Mouse (Mus musculus): ENCODE results near the gene Sugct. TPM values are rescaled to one million over a fixed set of nuclear protein-coding genes. Genes with fewer than 3 reads are reported as not detected.

Sugct gene
- polyA plus RNA-seq, 1 experiment from 2014 or later: 3.7 TPM

DNA sequence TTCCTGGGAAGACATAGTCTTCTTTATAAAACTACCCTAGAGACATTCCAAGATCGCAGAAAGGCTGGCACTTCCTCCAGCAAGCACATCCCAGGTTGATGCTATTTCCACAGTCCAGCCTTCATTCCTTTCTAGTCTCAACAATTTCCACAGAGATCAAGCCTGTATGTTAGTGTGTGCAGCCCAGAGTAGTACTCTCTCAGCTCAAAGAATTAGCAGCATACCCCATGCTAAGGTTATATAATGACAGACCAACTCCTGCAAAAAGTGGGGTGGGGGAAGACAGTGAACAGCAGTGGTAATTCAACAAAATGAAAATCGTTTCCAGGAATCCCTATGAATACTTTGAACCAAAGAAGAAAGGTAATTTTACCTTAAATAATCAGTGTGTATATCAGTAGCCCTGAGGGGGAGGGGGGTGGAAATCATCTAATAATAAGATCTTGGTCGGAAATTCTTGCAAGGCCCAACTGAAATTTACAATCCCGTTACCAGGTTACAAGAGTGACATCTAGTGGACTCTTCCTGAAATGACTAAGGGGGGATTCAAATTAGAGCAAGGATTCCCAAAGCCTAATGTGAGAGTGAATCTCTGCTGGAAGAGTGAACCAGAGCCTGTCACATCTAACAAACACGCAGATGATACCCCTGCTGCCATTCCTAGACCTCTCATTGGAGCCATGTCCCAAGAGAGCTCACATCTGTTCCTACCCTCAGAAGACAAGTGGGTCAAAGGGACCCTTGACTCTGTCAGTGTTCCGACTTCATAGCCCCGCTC lies 263.0 kb downstream of the Sugct start:
- 45% methylated on average over 7 of the region's 7 CpGs for WGBS
- no peak overlapping the region for H3K4me2 ChIP-seq (ENCODE audit: low read length)
- H3K4me1 ChIP-seq (replicated peaks; ENCODE audit: control insufficient read depth, insufficient read depth, low read length): no peaks in the 10 kb centered on the region
- no peak overlapping the region for H3K9ac ChIP-seq (ENCODE audit: low read length)
- no peaks in the 10 kb centered on the region for H3K36me3 ChIP-seq (ENCODE audit: control insufficient read depth, insufficient read depth, low read length)
- DNase-seq (ENCODE audit: low spot score): peak; percentile 58
- H3K27me3 ChIP-seq (replicated peaks; ENCODE audit: control insufficient read depth, insufficient read depth, low read length): no peaks in the 10 kb centered on the region
- no peak overlapping the region for H3K27ac ChIP-seq (ENCODE audit: low read depth)
- H3K4me3 ChIP-seq (ENCODE audit: low read depth, low read length): no peak overlapping the region
- no peaks in the 10 kb centered on the region for H3K9me3 ChIP-seq (ENCODE audit: control insufficient read depth, low read length)
- ATAC-seq (replicated peaks; ENCODE audit: low FRiP score, low TSS enrichment, low read depth): 0 out of 2 replicates have a peak, but pooled peaks have one; percentile 36

DNA sequence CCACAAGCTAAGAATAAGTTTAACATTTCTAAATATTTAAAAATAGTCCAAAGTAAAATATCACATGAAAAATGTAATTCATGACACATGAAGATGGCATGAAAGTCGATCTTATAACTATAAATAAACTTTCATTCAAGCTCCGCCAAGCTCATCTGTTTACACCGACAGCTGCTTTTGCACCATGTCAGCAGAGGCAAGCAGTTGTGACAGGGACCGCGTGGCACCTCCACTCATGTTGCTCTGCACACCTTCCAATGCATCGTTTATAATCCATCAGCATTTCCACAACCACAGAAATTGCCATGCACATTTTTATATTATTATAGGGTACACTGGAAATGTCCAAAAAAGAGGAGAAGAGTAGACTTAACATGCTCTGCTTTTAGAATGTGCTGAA lies 273.5 kb downstream of the Sugct start:
- no peaks in the 10 kb centered on the region for H3K4me1 ChIP-seq (replicated peaks; ENCODE audit: control insufficient read depth, insufficient read depth, low read length)
- H3K36me3 ChIP-seq (ENCODE audit: control insufficient read depth, insufficient read depth, low read length): no peaks in the 10 kb centered on the region
- no peak for DNase-seq (ENCODE audit: low spot score)
- no peak overlapping the region for H3K27ac ChIP-seq (ENCODE audit: low read depth)
- 0 out of 2 replicates have a peak, but pooled peaks cover 4% of the 10 kb centered on the region for H3K9me3 ChIP-seq (ENCODE audit: control insufficient read depth, low read length)
- H3K9ac ChIP-seq (ENCODE audit: low read length): no peak overlapping the region
- ATAC-seq (replicated peaks; ENCODE audit: low FRiP score, low TSS enrichment, low read depth): no peak
- H3K4me3 ChIP-seq (ENCODE audit: low read depth, low read length): no peak overlapping the region
- no peak overlapping the region for H3K4me2 ChIP-seq (ENCODE audit: low read length)
- 75% methylated on average over 6 of the region's 6 CpGs for WGBS
- no peaks in the 10 kb centered on the region for H3K27me3 ChIP-seq (replicated peaks; ENCODE audit: control insufficient read depth, insufficient read depth, low read length)

DNA sequence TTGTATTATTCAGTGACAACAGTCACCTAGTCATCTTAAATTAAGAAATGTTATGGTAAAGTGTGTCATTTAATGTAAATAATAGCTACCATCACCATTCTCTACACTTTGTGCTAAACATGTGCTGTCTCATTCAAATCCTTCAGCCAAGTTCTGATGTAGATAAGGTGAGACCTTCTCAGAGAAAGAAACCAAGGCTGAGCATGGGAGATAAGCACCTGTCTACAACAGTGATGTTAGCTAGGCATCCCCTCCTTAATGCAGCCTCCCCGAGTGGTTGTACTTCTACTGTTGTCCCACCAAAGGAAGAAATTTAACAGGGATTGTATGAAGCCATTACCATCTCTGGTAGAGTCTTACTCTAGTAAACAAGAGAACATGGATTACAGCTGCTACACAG lies 274.8 kb downstream of the Sugct start:
- Histone ChIP-seq H3K36me3 (ENCODE audit: control insufficient read depth, insufficient read depth, low read length) (no peaks in the 10 kb centered on the region), H3K27ac (ENCODE audit: low read depth) (no peak overlapping the region), H3K4me2 (ENCODE audit: low read length) (no peak overlapping the region), H3K9me3 (ENCODE audit: control insufficient read depth, low read length) (0 out of 2 replicates have a peak, but pooled peaks cover 5% of the 10 kb centered on the region), H3K4me3 (ENCODE audit: low read depth, low read length) (no peak overlapping the region), H3K4me1 (replicated peaks; ENCODE audit: control insufficient read depth, insufficient read depth, low read length) (no peaks in the 10 kb centered on the region), H3K27me3 (replicated peaks; ENCODE audit: control insufficient read depth, insufficient read depth, low read length) (no peaks in the 10 kb centered on the region), H3K9ac (ENCODE audit: low read length) (no peak overlapping the region)
- 77% methylated on average over 1 of the region's 1 CpGs for WGBS
- ATAC-seq (replicated peaks; ENCODE audit: low FRiP score, low TSS enrichment, low read depth): no peak
- DNase-seq (ENCODE audit: low spot score): no peak

DNA sequence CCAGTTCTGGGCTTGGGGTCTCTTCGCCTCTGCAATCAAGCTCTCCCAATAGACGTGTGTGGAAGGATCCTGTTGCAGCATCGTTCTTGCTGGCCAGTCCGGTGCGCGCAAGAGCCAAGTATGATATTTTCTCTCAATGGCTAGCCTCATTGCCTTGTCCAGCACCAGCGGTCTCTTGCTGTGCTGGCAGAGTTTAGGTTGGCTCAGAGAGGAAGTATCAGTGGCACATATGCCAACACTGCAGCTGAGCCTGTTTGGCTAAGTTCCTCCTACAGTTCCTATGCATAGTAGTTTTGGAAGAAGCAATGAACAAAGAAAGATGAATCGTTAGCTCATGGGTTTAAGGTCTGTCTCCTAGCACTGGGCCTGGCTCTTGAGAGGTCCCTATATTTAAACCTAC lies 352.5 kb downstream of the Sugct start:
- 91% methylated on average over 8 of the region's 8 CpGs for WGBS
- no peak overlapping the region for H3K4me3 ChIP-seq (ENCODE audit: low read depth, low read length)
- ATAC-seq (replicated peaks; ENCODE audit: low FRiP score, low TSS enrichment, low read depth): no peak

DNA sequence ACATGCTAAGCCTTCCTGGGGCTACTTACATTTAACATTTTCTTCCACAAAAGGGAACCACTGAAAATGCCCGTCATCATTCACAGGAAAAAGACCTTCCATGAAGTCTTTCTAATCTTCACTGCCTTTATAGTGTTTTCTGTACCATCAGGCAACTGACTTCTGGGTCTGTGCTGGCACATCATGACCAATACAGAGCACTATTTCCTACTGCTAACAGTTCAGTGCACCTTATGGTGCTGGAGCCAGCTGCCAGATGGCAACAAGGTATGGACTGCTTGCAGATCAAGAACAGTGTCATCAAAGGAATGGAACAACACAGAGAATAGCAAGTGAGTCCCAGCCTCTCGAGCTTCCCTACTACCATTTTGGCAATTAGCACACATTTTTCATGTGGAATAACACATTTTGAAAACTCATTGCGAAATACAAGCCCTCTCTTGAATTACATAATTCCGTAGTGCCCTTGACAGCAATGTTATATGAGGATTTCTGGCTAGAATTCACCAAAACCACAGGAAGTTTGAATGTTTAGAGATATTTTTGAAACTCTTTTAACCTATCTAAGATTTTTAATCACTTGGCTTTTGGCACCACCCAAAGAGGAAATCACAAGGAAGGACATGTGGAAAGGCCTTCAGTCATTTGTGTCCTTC lies 359.3 kb downstream of the Sugct start:
- 81% methylated on average over 4 of the region's 4 CpGs for WGBS
- no peaks in the 10 kb centered on the region for H3K27me3 ChIP-seq (replicated peaks; ENCODE audit: control insufficient read depth, insufficient read depth, low read length)
- DNase-seq (ENCODE audit: low spot score) (no peak), ATAC-seq (replicated peaks; ENCODE audit: low FRiP score, low TSS enrichment, low read depth) (no peak)
- no peak overlapping the region for H3K9ac ChIP-seq (ENCODE audit: low read length)
- H3K27ac ChIP-seq (ENCODE audit: low read depth): no peak overlapping the region
- H3K4me3 ChIP-seq (ENCODE audit: low read depth, low read length): no peak overlapping the region
- no peaks in the 10 kb centered on the region for H3K9me3 ChIP-seq (ENCODE audit: control insufficient read depth, low read length)
- no peaks in the 10 kb centered on the region for H3K4me1 ChIP-seq (replicated peaks; ENCODE audit: control insufficient read depth, insufficient read depth, low read length)
- H3K4me2 ChIP-seq (ENCODE audit: low read length): no peak overlapping the region
- no peaks in the 10 kb centered on the region for H3K36me3 ChIP-seq (ENCODE audit: control insufficient read depth, insufficient read depth, low read length)

More for the DNA sequence above, 352.5 kb downstream of the Sugct start:
- Histone ChIP-seq H3K9me3 (ENCODE audit: control insufficient read depth, low read length) (no peaks in the 10 kb centered on the region), H3K4me1 (replicated peaks; ENCODE audit: control insufficient read depth, insufficient read depth, low read length) (no peaks in the 10 kb centered on the region), H3K36me3 (ENCODE audit: control insufficient read depth, insufficient read depth, low read length) (no peaks in the 10 kb centered on the region), H3K4me2 (ENCODE audit: low read length) (no peak overlapping the region), H3K27me3 (replicated peaks; ENCODE audit: control insufficient read depth, insufficient read depth, low read length) (no peaks in the 10 kb centered on the region), H3K27ac (ENCODE audit: low read depth) (no peak overlapping the region), H3K9ac (ENCODE audit: low read length) (no peak overlapping the region)
- DNase-seq (ENCODE audit: low spot score): no peak

DNA sequence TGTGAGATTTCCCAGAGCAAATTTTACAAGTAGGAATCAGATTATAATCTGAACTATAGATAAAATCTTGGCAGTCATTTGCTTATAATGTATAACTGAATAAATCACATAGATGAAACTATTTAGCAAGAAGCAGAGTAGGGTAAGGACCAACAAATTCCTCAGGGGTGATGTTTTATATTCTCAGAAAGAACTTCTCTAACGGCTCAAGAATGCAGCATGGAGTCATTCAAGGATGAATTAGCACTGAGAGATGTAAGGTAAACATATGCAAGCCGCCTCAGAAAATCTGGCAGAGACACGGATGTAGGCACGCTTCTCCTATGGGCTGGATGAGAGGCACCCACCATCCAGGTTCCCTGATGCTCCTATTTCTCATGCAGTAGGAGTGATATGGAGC lies 368.5 kb downstream of the Sugct start:
- Histone ChIP-seq H3K9ac (ENCODE audit: low read length) (no peak overlapping the region), H3K4me3 (ENCODE audit: low read depth, low read length) (no peak overlapping the region), H3K4me2 (ENCODE audit: low read length) (no peak overlapping the region), H3K36me3 (ENCODE audit: control insufficient read depth, insufficient read depth, low read length) (no peaks in the 10 kb centered on the region), H3K27me3 (replicated peaks; ENCODE audit: control insufficient read depth, insufficient read depth, low read length) (no peaks in the 10 kb centered on the region), H3K9me3 (ENCODE audit: control insufficient read depth, low read length) (no peaks in the 10 kb centered on the region), H3K27ac (ENCODE audit: low read depth) (no peak overlapping the region), H3K4me1 (replicated peaks; ENCODE audit: control insufficient read depth, insufficient read depth, low read length) (no peaks in the 10 kb centered on the region)
- DNase-seq (ENCODE audit: low spot score) (no peak), ATAC-seq (replicated peaks; ENCODE audit: low FRiP score, low TSS enrichment, low read depth) (no peak)
- 38% methylated on average over 4 of the region's 4 CpGs for WGBS

DNA sequence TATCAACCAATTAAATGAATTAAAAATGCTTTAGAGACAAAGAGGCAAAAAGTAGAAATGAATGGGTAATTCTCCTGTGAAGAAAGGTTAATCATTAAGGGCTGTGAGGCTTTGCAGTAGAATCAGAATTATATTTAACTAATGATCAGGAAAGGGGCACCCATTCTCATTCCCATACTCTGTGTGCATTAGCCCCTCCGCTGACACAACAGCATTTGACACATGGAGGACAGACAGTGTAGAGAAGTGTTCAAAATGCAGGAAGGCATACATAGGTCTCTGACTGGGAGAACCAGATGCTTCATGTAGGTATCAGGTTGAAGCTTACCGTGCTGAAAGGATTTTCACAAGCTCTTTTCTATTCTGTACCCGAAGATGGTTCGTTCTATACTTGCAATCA lies 393.8 kb downstream of the Sugct start:
- 0 out of 2 replicates have a peak, but pooled peaks cover 3% of the 10 kb centered on the region for H3K4me1 ChIP-seq (replicated peaks; ENCODE audit: control insufficient read depth, insufficient read depth, low read length)
- ATAC-seq (replicated peaks; ENCODE audit: low FRiP score, low TSS enrichment, low read depth): no peak
- H3K9me3 ChIP-seq (ENCODE audit: control insufficient read depth, low read length): no peaks in the 10 kb centered on the region
- 93% methylated on average over 4 of the region's 4 CpGs for WGBS
- DNase-seq (ENCODE audit: low spot score): no peak
- no peaks in the 10 kb centered on the region for H3K27me3 ChIP-seq (replicated peaks; ENCODE audit: control insufficient read depth, insufficient read depth, low read length)
- H3K9ac ChIP-seq (ENCODE audit: low read length): no peak overlapping the region
- H3K4me2 ChIP-seq (ENCODE audit: low read length): no peak overlapping the region
- H3K36me3 ChIP-seq (ENCODE audit: control insufficient read depth, insufficient read depth, low read length): no peaks in the 10 kb centered on the region
- H3K27ac ChIP-seq (ENCODE audit: low read depth): no peak overlapping the region
- H3K4me3 ChIP-seq (ENCODE audit: low read depth, low read length): no peak overlapping the region

DNA sequence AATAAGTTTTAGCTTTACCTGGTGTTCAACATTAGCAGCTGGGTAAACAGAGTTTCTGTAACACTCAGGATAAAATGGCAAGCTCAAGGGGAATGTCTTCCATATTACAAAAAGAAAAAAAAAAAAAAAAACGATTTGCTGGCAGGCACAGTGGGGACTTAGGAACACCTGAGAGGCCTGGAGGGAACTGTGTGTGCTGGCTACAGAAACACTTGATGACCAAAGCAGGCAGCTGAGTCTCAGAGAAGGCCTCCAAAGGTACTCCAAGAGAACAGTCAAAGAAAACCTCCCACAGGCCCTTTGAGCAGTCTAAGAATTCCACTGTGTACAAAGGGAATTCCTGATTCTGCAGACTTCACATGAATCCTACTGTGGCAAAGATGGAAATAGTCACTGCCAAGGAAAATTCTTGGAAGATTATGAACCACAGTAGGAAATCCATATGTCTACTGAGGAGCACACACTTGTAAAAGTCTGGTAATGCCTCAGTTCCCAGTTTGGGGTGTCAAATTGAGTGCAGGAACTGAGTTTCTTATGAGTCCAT lies 397.8 kb downstream of the Sugct start:
- 44% methylated on average over 1 of the region's 1 CpGs for WGBS
- no peak for ATAC-seq (replicated peaks; ENCODE audit: low FRiP score, low TSS enrichment, low read depth)
- no peak overlapping the region for H3K27ac ChIP-seq (ENCODE audit: low read depth)

More for the DNA sequence above, 397.8 kb downstream of the Sugct start:
- Histone ChIP-seq H3K9ac (ENCODE audit: low read length) (no peak overlapping the region), H3K4me3 (ENCODE audit: low read depth, low read length) (no peak overlapping the region), H3K9me3 (ENCODE audit: control insufficient read depth, low read length) (no peaks in the 10 kb centered on the region), H3K27me3 (replicated peaks; ENCODE audit: control insufficient read depth, insufficient read depth, low read length) (no peaks in the 10 kb centered on the region), H3K4me2 (ENCODE audit: low read length) (no peak overlapping the region), H3K36me3 (ENCODE audit: control insufficient read depth, insufficient read depth, low read length) (no peaks in the 10 kb centered on the region), H3K4me1 (replicated peaks; ENCODE audit: control insufficient read depth, insufficient read depth, low read length) (0 out of 2 replicates have a peak, but pooled peaks cover 3% of the 10 kb centered on the region)
- no peak for DNase-seq (ENCODE audit: low spot score)
